Mouse (Mus musculus): Measurements from ENCODE around the gene Prdm2.
A peak's percentile ranks its signal among the peaks of the same experiment; 100 is the strongest.

Prdm2 gene

GRCm38 (mm10) chr4:143154571-143154970, 58.2 kb downstream of the Prdm2 start:
- DNase-seq (ENCODE audit: low spot score) = no peak

- DNase-seq (ENCODE audit: low spot score) = no peak
Measured at GRCm38 (mm10) chr4:143152634-143153033, 60.2 kb downstream of the Prdm2 start.

GRCm38 (mm10) chr4:143151267-143151666, 61.5 kb downstream of the Prdm2 start:
- no peak for DNase-seq (ENCODE audit: low spot score)

- DNase-seq (ENCODE audit: low spot score) = no peak
Measured at GRCm38 (mm10) chr4:143147666-143148065, 65.1 kb downstream of the Prdm2 start.

GRCm38 (mm10) chr4:143143615-143144014, 69.2 kb downstream of the Prdm2 start:
- no peak for DNase-seq (ENCODE audit: low spot score)

- no peak for DNase-seq (ENCODE audit: low spot score)
Measured at GRCm38 (mm10) chr4:143141645-143142259, 71.0 kb downstream of the Prdm2 start.

- no peak for DNase-seq (ENCODE audit: low spot score)
Measured at GRCm38 (mm10) chr4:143140940-143141339, 71.9 kb downstream of the Prdm2 start.

- no peak for DNase-seq (ENCODE audit: low spot score)
Measured at GRCm38 (mm10) chr4:143132433-143132832, 80.4 kb downstream of the Prdm2 start.

GRCm38 (mm10) chr4:143130441-143130840, 82.4 kb downstream of the Prdm2 start:
- DNase-seq (ENCODE audit: low spot score) = no peak

- no peak for DNase-seq (ENCODE audit: low spot score)
Measured at GRCm38 (mm10) chr4:143129261-143129760, 83.5 kb downstream of the Prdm2 start.

- DNase-seq (ENCODE audit: low spot score) = no peak
Measured at GRCm38 (mm10) chr4:143127171-143127570, 85.6 kb downstream of the Prdm2 start.

GRCm38 (mm10) chr4:143126476-143126875, 86.3 kb downstream of the Prdm2 start:
- DNase-seq (ENCODE audit: low spot score) = no peak

GRCm38 (mm10) chr4:143125290-143125689, 87.5 kb downstream of the Prdm2 start:
- no peak for DNase-seq (ENCODE audit: low spot score)

- DNase-seq (ENCODE audit: low spot score) = no peak
Measured at GRCm38 (mm10) chr4:143123043-143123442, 89.8 kb downstream of the Prdm2 start.

- DNase-seq (ENCODE audit: low spot score) = no peak
Measured at GRCm38 (mm10) chr4:143121174-143121573, 91.6 kb downstream of the Prdm2 start.

- no peak for DNase-seq (ENCODE audit: low spot score)
Measured at GRCm38 (mm10) chr4:143120008-143120407, 92.8 kb downstream of the Prdm2 start.

GRCm38 (mm10) chr4:143118843-143119242, 94.0 kb downstream of the Prdm2 start:
- no peak for DNase-seq (ENCODE audit: low spot score)

- no peak for DNase-seq (ENCODE audit: low spot score)
Measured at GRCm38 (mm10) chr4:143115851-143116250, 96.9 kb downstream of the Prdm2 start.

GRCm38 (mm10) chr4:143114232-143114979, 98.4 kb downstream of the Prdm2 start:
- no peak for DNase-seq (ENCODE audit: low spot score)

- peak; percentile 44 for DNase-seq (ENCODE audit: low spot score)
Measured at GRCm38 (mm10) chr4:143112985-143113384, 99.8 kb downstream of the Prdm2 start.

GRCm38 (mm10) chr4:143112439-143112838, 100.4 kb downstream of the Prdm2 start:
- DNase-seq (ENCODE audit: low spot score) = no peak

- no peak for DNase-seq (ENCODE audit: low spot score)
Measured at GRCm38 (mm10) chr4:143111872-143112271, 100.9 kb downstream of the Prdm2 start.

GRCm38 (mm10) chr4:143108552-143108951, 104.2 kb downstream of the Prdm2 start:
- DNase-seq (ENCODE audit: low spot score) = no peak
